Mouse (Mus musculus) E14TG2a.4 (cell line): ENCODE results near the gene Tpm3.

ENCODE experiments used
- CTCF ChIP-seq: conservative IDR thresholded peaks from 2 replicates; pipeline ENCODE4 v1.5.1; 2014; ENCODE audit warnings: low read length
- NANOG ChIP-seq: IDR thresholded peaks from 2 replicates; pipeline ENCODE4 v1.6.1; 2014; ENCODE audit warnings: borderline replicate concordance, low read length, mixed read lengths
- POU5F1 ChIP-seq: IDR thresholded peaks from 2 replicates; pipeline ENCODE4 v1.6.1; 2014; ENCODE audit warnings: low read length, borderline replicate concordance

GRCm38 (mm10) chr3:90076921-90077716, 4.7 kb downstream of the Tpm3 start:
- peak; percentile 61 for TF ChIP-seq CTCF
- peak; percentile 64; the same call in 1 of the 2 replicates for TF ChIP-seq NANOG
- TF ChIP-seq POU5F1, result no peak
